Mouse (Mus musculus) CH12F3 (cell line): ENCODE results near the gene Cfap61.

Experiments used
- in situ Hi-C: fragments of 300-500 bp; cut with MboI; formaldehyde crosslinking; loops from 2 replicates; pipeline ENCODE4 v1.14.3; 2020; ENCODE audit warnings: low sequenced_read_pairs

Gene Cfap61

DNA sequence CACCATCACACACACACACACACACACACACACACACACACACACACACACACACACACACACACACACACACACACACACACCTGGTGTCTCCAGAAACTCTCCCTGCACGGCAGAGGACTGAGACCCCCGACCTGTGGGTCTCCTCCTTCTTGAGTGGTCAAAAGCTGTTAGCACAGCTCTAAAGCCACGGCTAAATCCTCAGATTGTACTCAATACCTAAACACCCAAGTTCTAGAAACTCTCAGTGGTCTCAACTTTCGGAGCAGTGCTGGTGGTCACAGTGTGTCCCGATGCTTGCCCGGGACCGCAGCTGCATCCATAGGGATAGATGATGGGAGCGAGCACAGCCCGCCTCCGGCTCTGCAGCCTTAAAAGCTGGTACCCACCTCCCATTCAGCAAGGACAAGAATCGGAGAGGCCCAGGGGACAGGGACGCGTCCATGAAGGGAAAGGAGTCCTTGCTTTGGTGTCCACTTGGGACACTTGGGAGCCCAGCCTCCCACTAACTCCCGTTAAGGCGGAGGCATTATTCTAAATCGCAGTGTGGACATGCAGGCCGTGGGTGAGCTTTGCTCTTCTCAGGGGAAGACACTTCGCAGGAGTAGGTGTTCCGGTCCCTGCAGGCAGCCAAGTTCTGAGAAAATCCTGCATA, 284.4 kb downstream of the Cfap61 start:
- in situ Hi-C loops, result no loop called here

DNA sequence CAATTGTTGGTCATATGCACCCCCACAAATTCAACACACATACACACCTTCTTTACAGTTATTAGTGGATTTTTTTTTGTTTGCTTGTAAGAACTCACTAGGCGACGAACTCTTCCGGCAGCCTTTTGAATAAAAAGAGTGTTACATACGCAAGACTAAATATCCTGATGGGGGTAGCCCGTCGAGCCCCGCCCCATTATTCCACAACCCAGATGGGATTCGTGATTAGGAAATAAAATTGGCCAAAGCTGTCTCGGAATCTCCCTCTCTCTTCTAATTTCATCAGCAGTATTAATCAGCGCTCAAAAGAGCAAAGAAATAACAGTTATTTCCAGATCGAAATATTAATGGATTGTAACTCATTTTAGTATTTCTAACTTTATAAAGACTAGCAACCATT, 285.2 kb downstream of the Cfap61 start:
- in situ Hi-C loops, result no loop called here

GRCm38 (mm10) chr2:146220591-146221075, 286.0 kb downstream of the Cfap61 start:
- in situ Hi-C loops, result no loop called here

DNA sequence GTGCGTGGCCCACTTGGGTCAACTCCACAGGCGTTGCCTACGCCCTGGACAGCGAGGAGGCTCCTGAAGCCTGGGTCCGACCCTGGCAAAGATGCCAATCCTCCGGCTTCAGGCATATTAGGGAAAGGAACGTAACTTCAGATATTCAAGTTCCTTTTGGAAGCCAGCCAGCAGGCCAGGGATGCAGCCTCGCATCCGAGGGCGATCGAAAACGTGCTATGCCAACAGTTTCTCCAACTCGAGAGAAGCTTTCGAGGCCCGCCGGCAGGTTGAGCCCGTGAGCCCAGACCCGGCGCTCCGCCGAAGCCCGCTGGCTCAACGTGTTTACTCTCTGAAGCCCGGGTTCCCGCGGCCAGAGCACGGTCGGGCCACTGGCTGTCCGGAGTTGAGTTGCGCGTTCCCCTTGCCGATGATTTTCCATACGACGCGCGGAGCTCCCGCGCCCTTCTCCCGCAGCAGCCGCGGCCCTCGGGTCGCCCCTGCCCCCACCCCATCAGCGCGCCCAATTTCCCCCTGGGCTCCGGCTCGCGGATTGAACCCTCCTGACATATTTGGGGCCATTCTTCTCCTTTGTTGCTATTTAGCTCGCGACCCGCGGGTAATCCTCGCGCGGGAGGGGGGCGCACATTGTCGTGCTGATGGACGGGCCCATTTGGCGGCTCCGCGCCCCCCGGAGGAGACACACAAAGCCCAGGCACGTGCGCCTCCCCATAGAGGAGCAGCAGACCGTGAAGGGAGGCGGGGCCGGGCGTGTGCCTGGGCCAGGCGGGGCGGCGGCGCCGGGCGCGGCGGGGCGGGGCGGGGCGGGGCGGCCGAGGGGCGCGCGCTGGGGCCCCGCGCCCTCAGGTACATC, 286.7 kb downstream of the Cfap61 start, which contains the start of gene Insm1:
Gene Insm1 (plus strand): TSS at position 846 of the 853 bp plus-strand sequence.
- in situ Hi-C loops, result no loop called here

DNA sequence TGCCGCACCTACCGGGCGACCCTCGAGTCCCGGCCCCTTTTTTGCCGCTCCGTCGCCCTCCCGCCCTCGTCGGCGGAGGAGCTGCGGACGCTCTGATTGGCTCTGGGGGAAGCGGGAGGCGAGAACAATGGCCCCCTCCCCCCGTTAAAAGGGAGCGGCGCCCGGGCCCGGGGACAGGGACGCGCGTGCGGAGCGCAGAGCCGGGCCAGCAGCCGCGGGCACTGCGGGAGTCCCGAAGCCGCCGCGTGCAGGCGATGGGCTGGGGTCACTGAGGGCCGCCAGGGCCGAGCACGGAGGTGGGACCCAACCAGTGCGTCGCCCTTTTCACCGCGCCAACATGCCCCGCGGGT, 287.3 kb downstream of the Cfap61 start:
- in situ Hi-C loops, result no loop called here

DNA sequence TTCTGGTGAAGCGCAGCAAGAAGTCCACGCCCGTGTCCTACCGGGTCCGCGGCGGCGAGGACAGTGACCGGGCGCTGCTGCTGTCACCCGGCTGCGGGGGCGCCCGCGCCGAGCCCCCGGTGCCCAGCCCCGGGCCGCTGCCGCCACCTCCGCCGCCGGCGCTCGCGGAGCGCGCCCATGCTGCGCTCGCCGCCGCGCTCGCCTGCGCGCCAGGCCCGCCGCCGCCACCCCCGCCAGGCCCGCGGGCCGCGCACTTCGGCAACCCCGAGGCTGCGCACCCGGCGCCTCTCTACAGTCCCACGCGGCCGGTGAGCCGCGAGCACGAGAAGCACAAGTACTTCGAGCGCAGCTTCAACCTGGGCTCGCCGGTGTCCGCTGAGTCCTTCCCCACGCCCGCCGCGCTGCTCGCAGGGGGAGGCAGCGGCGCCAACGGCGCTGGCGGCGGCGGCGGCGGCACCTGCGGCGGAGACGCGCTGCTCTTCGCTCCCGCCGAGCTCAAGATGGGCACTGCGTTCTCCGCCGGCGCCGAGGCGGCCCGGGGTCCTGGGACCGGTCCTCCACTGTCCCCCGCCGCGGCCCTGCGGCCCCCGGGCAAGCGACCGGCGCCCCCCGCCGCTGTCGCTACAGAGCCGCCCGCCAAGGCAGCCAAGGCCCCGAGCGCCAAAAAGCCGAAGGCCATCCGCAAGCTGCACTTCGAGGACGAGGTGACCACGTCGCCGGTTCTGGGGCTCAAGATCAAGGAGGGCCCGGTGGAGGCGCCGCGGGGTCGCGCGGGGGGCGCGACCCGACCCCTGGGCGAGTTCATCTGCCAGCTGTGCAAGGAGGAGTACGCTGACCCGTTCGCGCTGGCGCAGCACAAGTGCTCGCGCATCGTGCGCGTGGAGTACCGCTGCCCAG, 287.9 kb downstream of the Cfap61 start:
- in situ Hi-C loops, result no loop called here

DNA sequence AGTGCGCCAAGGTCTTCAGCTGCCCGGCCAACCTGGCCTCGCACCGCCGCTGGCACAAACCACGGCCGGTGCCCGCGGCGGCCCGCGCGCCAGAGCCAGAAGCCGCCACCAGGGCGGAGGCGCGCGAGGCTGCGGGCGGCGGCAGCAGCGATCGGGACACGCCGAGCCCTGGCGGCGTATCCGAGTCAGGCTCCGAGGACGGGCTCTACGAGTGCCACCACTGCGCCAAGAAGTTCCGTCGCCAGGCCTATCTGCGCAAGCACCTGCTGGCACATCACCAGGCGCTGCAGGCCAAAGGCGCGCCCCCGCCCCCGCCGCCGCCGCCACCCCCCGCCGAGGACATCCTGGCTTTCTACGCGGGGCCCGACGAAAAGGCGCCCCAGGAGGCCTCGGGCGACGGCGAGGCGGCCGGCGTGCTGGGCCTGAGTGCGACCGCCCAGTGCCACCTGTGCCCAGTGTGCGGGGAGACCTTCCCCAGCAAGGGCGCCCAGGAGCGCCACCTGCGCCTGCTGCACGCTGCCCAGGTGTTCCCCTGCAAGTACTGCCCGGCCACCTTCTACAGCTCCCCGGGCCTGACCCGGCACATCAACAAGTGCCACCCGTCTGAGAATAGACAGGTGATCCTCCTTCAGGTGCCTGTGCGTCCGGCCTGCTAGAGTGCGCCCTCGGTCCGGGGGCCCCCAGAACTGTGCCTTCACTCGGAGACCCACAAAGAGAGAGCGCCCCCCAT, 288.8 kb downstream of the Cfap61 start:
- in situ Hi-C loops, result no loop called here

- in situ Hi-C loops, result no loop called here
These were observed 289.6 kb downstream of the Cfap61 start for GRCm38 (mm10) chr2:146224141-146224540.

GRCm38 (mm10) chr2:146225818-146226217, 291.2 kb downstream of the Cfap61 start:
- in situ Hi-C loops, result no loop called here

GRCm38 (mm10) chr2:146226484-146226883, 291.9 kb downstream of the Cfap61 start:
- in situ Hi-C loops, result no loop called here

- in situ Hi-C loops, result no loop called here
These were observed 293.1 kb downstream of the Cfap61 start for GRCm38 (mm10) chr2:146227646-146228045.

- in situ Hi-C loops, result no loop called here
These were observed 293.9 kb downstream of the Cfap61 start for GRCm38 (mm10) chr2:146228435-146228834.

- in situ Hi-C loops, result no loop called here
These were observed 296.9 kb downstream of the Cfap61 start for GRCm38 (mm10) chr2:146231485-146231884.

DNA sequence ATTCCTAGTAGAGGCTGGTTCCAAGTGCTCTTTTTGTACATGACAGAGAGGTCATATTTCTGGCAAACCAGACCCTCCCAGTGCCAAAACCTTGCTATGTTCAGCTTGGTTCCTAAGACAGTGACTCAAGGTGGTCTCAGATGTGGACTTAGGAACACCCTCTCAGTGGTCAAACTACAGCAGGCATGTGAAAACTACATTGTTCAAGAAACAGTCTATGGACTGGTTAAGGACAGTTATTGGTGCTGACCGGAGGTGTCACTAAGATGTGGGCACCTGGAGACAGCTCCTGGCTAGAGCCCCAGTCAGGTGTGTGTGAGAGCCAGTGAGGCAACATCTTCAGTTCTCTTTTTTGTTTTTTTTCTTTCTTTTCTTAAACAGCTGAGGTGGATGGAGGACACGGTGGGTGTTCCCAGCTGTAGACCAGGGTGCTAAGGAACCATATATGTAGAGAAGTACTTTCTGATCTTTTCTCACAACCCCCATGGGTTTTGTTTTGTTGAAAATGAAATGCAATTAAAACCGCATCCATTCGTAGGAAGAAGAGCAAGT, 304.7 kb downstream of the Cfap61 start:
- in situ Hi-C loops, result no loop called here

DNA sequence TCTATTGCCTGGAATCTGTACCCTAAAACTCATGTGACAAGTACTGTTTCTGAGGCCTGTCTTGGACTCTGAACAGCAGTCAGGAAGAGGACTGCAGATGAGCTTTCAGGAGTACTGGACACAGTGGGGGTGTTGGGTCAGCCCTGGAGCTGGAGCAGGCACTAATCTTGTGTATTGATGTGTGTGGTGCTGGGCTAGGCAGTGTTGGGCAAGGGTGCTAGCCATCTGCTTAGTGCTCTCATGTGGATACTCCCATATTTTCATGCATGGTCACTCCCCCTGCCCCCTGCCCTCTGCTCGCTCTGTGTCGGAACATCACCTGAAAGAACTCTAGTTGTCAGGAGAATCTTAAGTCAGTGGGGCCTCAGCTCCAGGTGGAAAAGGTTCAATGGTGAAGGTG, 309.5 kb downstream of the Cfap61 start:
- in situ Hi-C loops, result no loop called here

DNA sequence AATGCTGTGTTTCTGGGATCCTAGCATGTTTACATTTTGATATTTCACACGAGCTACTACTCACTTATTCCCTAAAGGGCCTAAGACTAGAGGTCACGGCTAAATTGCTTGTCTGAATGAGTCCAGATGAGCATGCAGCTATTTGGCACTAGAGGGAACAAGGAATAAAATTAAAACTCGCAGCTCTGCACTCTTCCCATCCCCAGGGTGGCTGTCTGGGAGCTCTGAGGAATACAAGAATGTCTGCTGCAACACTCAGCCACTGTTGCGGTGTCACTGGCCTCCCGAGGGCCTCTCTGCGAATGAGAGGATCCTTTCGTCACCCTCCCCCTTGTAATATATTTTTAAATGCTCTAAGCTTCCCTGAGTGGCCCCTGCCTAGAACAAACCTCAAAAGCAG, 310.8 kb downstream of the Cfap61 start:
- in situ Hi-C loops, result no loop called here

GRCm38 (mm10) chr2:146246409-146247075, 312.0 kb downstream of the Cfap61 start:
- in situ Hi-C loops, result no loop called here

DNA sequence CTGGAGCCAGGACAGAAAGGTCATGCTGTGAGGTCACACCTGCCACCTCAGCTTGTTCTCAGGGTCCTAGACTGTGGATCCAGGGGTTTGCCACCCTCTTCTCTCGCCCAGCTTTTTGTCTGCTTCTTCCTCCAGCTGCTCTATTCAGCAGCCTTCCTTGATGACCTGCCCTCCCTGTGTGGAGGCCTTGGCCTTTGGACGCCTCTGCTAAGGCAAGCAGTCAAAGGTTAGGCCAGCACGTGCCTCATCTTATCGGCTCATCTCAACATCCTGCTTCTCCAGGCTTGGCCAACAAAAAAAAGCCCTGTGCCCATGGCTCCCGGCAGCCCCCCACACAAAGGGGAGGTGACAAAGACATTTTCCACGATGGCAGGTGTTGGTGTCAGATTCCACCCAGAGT, 313.0 kb downstream of the Cfap61 start:
- in situ Hi-C loops, result no loop called here

GRCm38 (mm10) chr2:146249033-146249432, 314.4 kb downstream of the Cfap61 start:
- in situ Hi-C loops, result no loop called here
